Mouse (Mus musculus): Measurements from ENCODE around the gene Ywhaq. TPM values are rescaled to one million over a fixed set of nuclear protein-coding genes. Genes with fewer than 3 reads are reported as not detected.
"Not testable (repeated sequence)": the region's sequence is repeated elsewhere in the genome, so short reads cannot be mapped to it uniquely, and the experiment has no call there.

Ywhaq gene
- polyA plus RNA-seq, 1 experiment from 2014 or later, result 1,141 TPM

DNA sequence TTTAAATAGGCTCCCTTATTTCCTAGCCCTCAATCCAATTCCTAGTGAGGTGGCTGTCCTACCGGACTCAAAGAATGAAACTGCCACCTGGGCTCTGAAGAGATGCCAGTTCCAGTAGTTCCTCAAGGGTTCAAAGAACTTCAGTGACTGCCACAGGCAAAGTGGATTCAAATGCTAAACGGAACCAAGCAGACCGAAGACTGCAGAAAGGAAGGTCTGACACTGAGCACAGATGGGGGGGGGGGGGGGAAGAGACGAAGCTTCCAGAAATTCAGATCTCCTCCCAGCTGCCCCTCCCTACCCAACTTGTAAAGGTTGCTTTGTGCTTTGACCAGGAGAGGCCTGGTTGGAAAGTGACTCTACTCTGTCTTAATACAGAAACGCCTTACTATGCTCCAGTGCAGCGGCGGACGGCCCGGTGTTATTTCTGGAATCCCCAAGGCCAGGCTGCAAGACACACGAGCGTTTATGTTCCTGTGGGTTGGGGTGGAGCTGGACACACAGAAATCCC, 1.2 kb upstream of the Ywhaq start:
- H3K9me3 ChIP-seq (ENCODE audit: control insufficient read depth, low read length), result no peaks in the 10 kb centered on the region
- H3K36me3 ChIP-seq (ENCODE audit: control insufficient read depth, insufficient read depth, low read length), result 0 out of 2 replicates have a peak, but pooled peaks cover 3% of the 10 kb centered on the region
- peaks cover 13% of the 10 kb centered on the region; the same call in 1 of the 2 replicates for H3K4me1 ChIP-seq (ENCODE audit: control insufficient read depth, insufficient read depth, low read length)
- no peaks in the 10 kb centered on the region for H3K27me3 ChIP-seq (ENCODE audit: control insufficient read depth, insufficient read depth, low read length)
- 30% methylated on average over 11 of the region's 11 CpGs for WGBS
- peak overlapping the region; percentile 100 for H3K27ac ChIP-seq (ENCODE audit: low read depth, low read length)
- peak overlapping the region; percentile 58; the same call in 1 of the 2 replicates for H3K9ac ChIP-seq (replicated peaks; ENCODE audit: low read depth, low read length)
- H3K4me2 ChIP-seq (ENCODE audit: low read depth, low read length), result peak overlapping the region; percentile 58
- no peak for ATAC-seq (ENCODE audit: low read depth)
- H3K4me3 ChIP-seq (ENCODE audit: low read depth, low read length), result peak overlapping the region; percentile 96

DNA sequence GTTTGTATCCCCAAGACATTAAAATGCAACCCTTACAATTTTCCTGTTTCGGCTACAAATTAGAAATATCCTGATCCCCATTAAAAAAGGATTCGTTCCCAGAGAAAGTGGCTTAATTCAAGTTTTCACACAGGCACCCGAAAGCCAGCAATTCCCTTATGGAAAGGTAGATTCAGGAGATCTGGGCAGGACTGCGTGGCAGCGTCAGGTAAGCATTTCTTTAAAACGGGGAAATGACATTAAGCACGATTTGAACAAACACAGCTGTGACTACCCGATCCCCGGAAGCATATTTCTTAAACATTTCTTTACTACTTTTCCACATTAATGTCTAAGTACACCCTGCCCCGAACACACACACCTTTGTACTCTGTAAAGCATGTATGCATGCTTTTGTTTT, 646 bp upstream of the Ywhaq start:
- peak overlapping the region; percentile 58 for H3K4me2 ChIP-seq (ENCODE audit: low read depth, low read length)
- H3K9ac ChIP-seq (replicated peaks; ENCODE audit: low read depth, low read length), result peak overlapping the region; percentile 58
- H3K4me3 ChIP-seq (ENCODE audit: low read depth, low read length), result peak overlapping the region; percentile 96
- no peaks in the 10 kb centered on the region for H3K27me3 ChIP-seq (ENCODE audit: control insufficient read depth, insufficient read depth, low read length)
- H3K36me3 ChIP-seq (ENCODE audit: control insufficient read depth, insufficient read depth, low read length), result peaks cover 8% of the 10 kb centered on the region
- H3K4me1 ChIP-seq (ENCODE audit: control insufficient read depth, insufficient read depth, low read length), result peaks cover 13% of the 10 kb centered on the region; the same call in 1 of the 2 replicates
- WGBS, result 6% methylated on average over 10 of the region's 10 CpGs
- H3K9me3 ChIP-seq (ENCODE audit: control insufficient read depth, low read length), result no peaks in the 10 kb centered on the region; the same call in 1 of the 2 replicates
- ATAC-seq (ENCODE audit: low read depth), result no peak
- H3K27ac ChIP-seq (ENCODE audit: low read depth, low read length), result peak overlapping the region; percentile 100

DNA sequence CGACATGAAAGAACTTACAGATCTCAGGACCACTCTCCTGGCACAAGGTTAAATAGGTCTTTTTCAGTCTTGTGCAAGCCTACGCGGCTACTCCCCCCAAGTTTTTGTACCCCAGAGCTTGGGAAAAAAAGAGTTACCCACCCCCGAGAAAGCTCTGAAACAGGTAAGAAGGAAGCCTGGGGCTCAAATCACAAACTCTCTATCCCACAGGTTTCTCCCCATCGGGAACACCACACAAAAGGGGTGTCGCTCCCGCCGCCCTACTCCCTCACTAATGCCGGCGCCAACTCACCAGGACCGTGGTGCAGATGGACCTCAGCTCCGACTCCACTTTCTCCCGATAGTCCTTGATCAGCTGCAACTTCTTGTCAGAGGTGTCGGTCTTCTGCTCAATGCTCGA, 931 bp downstream of the Ywhaq start:
- WGBS, result under 1% methylated on average over 13 of the region's 15 CpGs
- Histone ChIP-seq H3K27me3 (ENCODE audit: control insufficient read depth, insufficient read depth, low read length) (no peaks in the 10 kb centered on the region), H3K4me3 (ENCODE audit: low read depth, low read length) (peak overlapping the region; percentile 96), H3K4me1 (ENCODE audit: control insufficient read depth, insufficient read depth, low read length) (peaks cover 13% of the 10 kb centered on the region; the same call in 1 of the 2 replicates), H3K9me3 (ENCODE audit: control insufficient read depth, low read length) (no peaks in the 10 kb centered on the region; the same call in 1 of the 2 replicates), H3K4me2 (ENCODE audit: low read depth, low read length) (peak overlapping the region; percentile 87), H3K9ac (replicated peaks; ENCODE audit: low read depth, low read length) (peak overlapping the region; percentile 69), H3K27ac (ENCODE audit: low read depth, low read length) (peak overlapping the region; percentile 100; the same call in 1 of the 2 replicates), H3K36me3 (ENCODE audit: control insufficient read depth, insufficient read depth, low read length) (peaks cover 23% of the 10 kb centered on the region)
- ATAC-seq (ENCODE audit: low read depth), result no peak

DNA sequence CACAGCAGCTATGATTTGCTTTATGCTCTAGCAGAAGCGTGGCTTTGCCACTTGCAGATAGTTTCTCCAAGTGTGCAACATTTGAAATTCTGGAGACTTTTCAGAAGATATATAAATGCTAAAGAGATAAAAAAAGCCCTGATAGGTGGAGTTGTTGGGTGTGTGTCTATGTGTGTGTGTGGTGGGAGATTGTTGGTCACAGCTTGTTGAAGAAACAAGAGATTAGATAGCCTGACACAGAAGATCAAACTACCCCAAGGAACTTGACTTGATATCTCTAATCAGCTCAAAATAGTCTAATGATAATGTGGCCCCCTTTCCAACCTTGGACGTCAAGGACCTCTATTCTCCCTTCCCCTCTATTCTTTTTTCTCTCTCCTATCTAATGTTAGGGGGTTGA, 6.8 kb downstream of the Ywhaq start:
- no peaks in the 10 kb centered on the region for H3K27me3 ChIP-seq (ENCODE audit: control insufficient read depth, insufficient read depth, low read length)
- no peak overlapping the region for H3K4me2 ChIP-seq (ENCODE audit: low read depth, low read length)
- ATAC-seq (ENCODE audit: low read depth), result no peak
- H3K4me3 ChIP-seq (ENCODE audit: low read depth, low read length), result no peak overlapping the region
- WGBS, result 95% methylated on average over 2 of the region's 2 CpGs
- H3K9me3 ChIP-seq (ENCODE audit: control insufficient read depth, low read length), result no peaks in the 10 kb centered on the region; the same call in 1 of the 2 replicates
- H3K9ac ChIP-seq (replicated peaks; ENCODE audit: low read depth, low read length), result no peak overlapping the region
- no peak overlapping the region for H3K27ac ChIP-seq (ENCODE audit: low read depth, low read length)
- H3K4me1 ChIP-seq (ENCODE audit: control insufficient read depth, insufficient read depth, low read length), result peaks cover 13% of the 10 kb centered on the region; the same call in 1 of the 2 replicates
- peaks cover 46% of the 10 kb centered on the region for H3K36me3 ChIP-seq (ENCODE audit: control insufficient read depth, insufficient read depth, low read length)

DNA sequence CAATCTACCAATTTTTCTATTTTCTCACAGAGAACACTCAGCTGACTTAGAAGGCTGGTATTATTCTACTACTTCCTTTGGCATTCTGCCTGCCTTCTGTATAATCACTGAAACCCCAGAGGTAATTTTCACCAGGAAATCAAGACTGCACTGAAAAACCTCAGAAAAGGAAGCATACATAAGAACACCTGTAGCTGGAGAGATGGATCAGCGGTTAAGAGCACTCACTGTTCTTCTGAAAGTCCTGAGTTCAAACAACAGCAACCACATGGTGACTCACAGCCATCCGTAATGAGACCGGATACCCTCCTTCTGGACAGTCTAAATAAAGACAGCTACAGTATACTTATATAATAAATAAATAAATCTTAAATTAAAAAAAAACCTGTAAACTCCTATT, 7.8 kb downstream of the Ywhaq start:
- no peak overlapping the region for H3K4me3 ChIP-seq (ENCODE audit: low read depth, low read length)
- H3K9me3 ChIP-seq (ENCODE audit: control insufficient read depth, low read length), result no peaks in the 10 kb centered on the region; the same call in 1 of the 2 replicates
- WGBS, result 97% methylated on average over 3 of the region's 3 CpGs
- no peak overlapping the region for H3K27ac ChIP-seq (ENCODE audit: low read depth, low read length)
- H3K4me2 ChIP-seq (ENCODE audit: low read depth, low read length), result no peak overlapping the region
- ATAC-seq (ENCODE audit: low read depth), result no peak
- H3K36me3 ChIP-seq (ENCODE audit: control insufficient read depth, insufficient read depth, low read length), result peaks cover 43% of the 10 kb centered on the region
- peaks cover 7% of the 10 kb centered on the region; the same call in 1 of the 2 replicates for H3K4me1 ChIP-seq (ENCODE audit: control insufficient read depth, insufficient read depth, low read length)
- no peak overlapping the region for H3K9ac ChIP-seq (replicated peaks; ENCODE audit: low read depth, low read length)
- H3K27me3 ChIP-seq (ENCODE audit: control insufficient read depth, insufficient read depth, low read length), result no peaks in the 10 kb centered on the region

DNA sequence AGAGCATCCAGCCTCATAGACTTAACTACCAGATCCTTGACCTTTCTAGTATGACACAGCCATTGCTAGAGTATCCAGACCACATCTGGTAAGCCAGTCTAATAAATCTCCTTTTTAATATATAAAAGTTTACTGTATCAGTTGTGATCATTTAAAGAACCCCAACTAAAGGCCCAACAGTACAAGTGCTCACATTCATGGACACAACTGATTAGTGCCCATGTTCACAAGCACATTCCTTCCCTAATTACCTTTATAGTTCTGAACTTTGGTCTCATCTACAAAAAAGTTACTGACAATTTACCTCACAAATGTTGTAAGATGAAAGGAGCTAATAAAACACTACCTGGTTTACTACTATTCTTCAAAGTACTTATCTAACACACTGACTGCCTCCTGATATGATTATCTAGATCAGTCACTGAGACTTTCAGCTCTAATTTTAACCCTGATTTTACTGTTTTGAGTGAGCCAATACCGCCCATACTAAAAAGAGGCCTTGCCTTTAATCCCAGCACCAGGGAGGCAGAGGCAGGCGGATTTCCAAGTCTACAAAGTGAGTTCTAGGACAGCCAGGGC, 8.6 kb downstream of the Ywhaq start:
- Histone ChIP-seq H3K9ac (replicated peaks; ENCODE audit: low read depth, low read length) (no peak overlapping the region), H3K4me1 (ENCODE audit: control insufficient read depth, insufficient read depth, low read length) (0 out of 2 replicates have a peak, but pooled peaks cover under 1% of the 10 kb centered on the region), H3K9me3 (ENCODE audit: control insufficient read depth, low read length) (no peaks in the 10 kb centered on the region; the same call in 1 of the 2 replicates), H3K27ac (ENCODE audit: low read depth, low read length) (no peak overlapping the region), H3K36me3 (ENCODE audit: control insufficient read depth, insufficient read depth, low read length) (peaks cover 43% of the 10 kb centered on the region), H3K4me3 (ENCODE audit: low read depth, low read length) (no peak overlapping the region), H3K27me3 (ENCODE audit: control insufficient read depth, insufficient read depth, low read length) (no peaks in the 10 kb centered on the region), H3K4me2 (ENCODE audit: low read depth, low read length) (no peak overlapping the region)
- ATAC-seq (ENCODE audit: low read depth), result no peak
- WGBS, result 99% methylated on average over 2 of the region's 2 CpGs

DNA sequence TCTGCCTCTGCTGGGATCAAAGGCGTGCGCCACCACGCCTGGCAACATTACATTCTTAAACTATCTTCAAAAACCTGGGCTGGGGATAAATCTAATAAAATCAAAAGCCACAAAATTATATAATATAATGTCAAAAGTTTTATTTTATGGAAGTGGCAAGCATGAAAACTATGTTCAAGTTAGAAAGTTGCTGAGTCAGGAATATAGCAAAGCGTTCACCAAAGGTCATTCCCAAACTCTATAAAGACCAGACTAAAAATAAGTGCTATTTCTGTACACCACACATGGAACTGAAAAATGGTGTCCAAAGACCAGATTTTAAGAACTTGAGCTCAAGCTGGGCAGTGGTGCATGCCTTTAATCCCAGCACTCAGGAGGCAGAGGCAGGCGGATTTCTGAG, 14.7 kb downstream of the Ywhaq start:
- H3K9ac ChIP-seq (replicated peaks; ENCODE audit: low read depth, low read length), result no peak overlapping the region
- no peak for ATAC-seq (ENCODE audit: low read depth)
- H3K4me1 ChIP-seq (ENCODE audit: control insufficient read depth, insufficient read depth, low read length), result no peaks in the 10 kb centered on the region
- no peak overlapping the region for H3K27ac ChIP-seq (ENCODE audit: low read depth, low read length)
- H3K4me3 ChIP-seq (ENCODE audit: low read depth, low read length), result no peak overlapping the region
- peaks cover 4% of the 10 kb centered on the region; the same call in 1 of the 2 replicates for H3K36me3 ChIP-seq (ENCODE audit: control insufficient read depth, insufficient read depth, low read length)
- no peak overlapping the region for H3K4me2 ChIP-seq (ENCODE audit: low read depth, low read length)
- H3K9me3 ChIP-seq (ENCODE audit: control insufficient read depth, low read length), result no peaks in the 10 kb centered on the region
- H3K27me3 ChIP-seq (ENCODE audit: control insufficient read depth, insufficient read depth, low read length), result no peaks in the 10 kb centered on the region
- 99% methylated on average over 5 of the region's 5 CpGs for WGBS

DNA sequence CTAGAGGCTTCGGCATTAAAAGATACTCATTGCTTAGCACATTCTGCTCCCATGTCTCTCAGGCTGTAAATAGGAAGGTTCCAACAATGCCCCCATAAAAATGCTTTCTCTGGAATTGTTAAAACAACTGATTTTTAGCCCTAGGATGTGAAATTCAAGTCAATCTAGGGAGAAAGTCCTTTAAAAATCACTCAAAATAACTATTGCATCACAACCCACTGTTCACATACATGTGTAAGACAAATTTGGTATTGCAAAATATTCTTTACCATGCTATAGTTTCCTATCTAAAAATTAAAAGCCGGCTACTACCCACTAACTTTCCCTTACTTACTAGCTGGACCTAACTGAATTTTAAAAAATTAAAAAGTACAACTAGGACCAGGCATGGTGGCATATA, 31.2 kb downstream of the Ywhaq start:
- WGBS, result 89% methylated on average over 2 of the region's 2 CpGs
- H3K27ac ChIP-seq (ENCODE audit: low read depth, low read length), result no peak overlapping the region
- H3K4me1 ChIP-seq (ENCODE audit: control insufficient read depth, insufficient read depth, low read length), result no peaks in the 10 kb centered on the region
- no peak overlapping the region for H3K9ac ChIP-seq (replicated peaks; ENCODE audit: low read depth, low read length)
- peaks cover 24% of the 10 kb centered on the region for H3K36me3 ChIP-seq (ENCODE audit: control insufficient read depth, insufficient read depth, low read length)
- no peak overlapping the region for H3K4me3 ChIP-seq (ENCODE audit: low read depth, low read length)
- ATAC-seq (ENCODE audit: low read depth), result no peak
- H3K9me3 ChIP-seq (ENCODE audit: control insufficient read depth, low read length), result no peaks in the 10 kb centered on the region
- no peaks in the 10 kb centered on the region for H3K27me3 ChIP-seq (ENCODE audit: control insufficient read depth, insufficient read depth, low read length)
- H3K4me2 ChIP-seq (ENCODE audit: low read depth, low read length), result no peak overlapping the region

DNA sequence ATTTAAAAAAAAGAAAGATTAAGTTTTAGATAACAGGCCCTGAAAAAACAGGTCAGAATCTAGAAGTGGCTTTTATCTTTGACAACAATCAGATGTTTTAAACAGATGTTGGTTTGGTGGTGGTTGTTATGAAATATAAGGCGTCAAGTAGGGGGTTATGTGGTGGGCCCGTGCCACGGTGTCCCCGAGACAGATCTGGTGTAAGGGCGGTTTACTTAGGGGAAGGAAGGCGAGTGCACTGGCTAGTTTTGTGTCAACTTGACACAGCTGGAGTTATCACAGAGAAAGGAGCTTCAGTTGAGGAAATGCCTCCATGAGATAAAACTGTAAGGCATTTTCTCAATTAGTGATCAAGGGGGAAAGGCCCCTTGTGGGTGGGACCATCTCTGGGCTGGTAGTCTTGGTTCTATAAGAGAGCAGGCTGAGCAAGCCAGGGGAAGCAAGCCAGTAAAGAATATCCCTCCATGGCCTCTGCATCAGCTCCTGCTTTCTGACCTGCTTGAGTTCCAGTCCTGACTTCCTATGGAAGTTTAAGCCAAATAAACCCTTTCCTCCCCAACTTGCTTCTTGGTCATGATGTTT, 38.6 kb downstream of the Ywhaq start:
- not testable (repeated sequence) for H3K4me3 ChIP-seq (ENCODE audit: low read depth, low read length); ATAC-seq (ENCODE audit: low read depth); H3K27me3 ChIP-seq (ENCODE audit: control insufficient read depth, insufficient read depth, low read length); H3K9ac ChIP-seq (replicated peaks; ENCODE audit: low read depth, low read length); H3K4me1 ChIP-seq (ENCODE audit: control insufficient read depth, insufficient read depth, low read length); H3K9me3 ChIP-seq (ENCODE audit: control insufficient read depth, low read length); H3K4me2 ChIP-seq (ENCODE audit: low read depth, low read length); H3K27ac ChIP-seq (ENCODE audit: low read depth, low read length); H3K36me3 ChIP-seq (ENCODE audit: control insufficient read depth, insufficient read depth, low read length)
- 96% methylated on average over 6 of the region's 6 CpGs for WGBS

Data from neural tube, embryonic 14.5 days (tissue).